Mouse (Mus musculus): ENCODE results near the gene Syngr1.

The Syngr1 gene

GRCm38 (mm10) chr15:80145397-80145796 lies 54.3 kb downstream of the Syngr1 start:
- DNase-seq (ENCODE audit: low spot score in 2 of 2): no peak

DNA sequence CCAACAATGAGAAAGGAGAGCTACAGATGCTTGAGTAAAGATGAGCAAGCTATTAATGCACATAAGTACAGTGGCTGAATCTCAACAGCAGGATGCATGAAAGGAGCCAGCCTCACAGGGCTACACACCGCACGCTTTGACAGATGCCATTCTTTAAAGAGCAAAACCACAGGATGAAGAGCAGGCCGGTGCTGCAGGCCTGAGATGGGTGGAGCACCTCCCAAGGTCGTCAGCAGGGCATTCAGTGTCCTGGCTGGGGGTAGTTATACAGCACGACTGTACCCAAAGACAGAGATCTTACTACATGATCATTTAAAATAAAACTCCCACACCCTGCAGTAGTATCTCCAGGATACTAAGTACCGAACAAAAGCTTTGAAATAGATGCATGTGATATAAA lies 55.0 kb downstream of the Syngr1 start:
- no peak for DNase-seq (ENCODE audit: low spot score in 2 of 2)

DNA sequence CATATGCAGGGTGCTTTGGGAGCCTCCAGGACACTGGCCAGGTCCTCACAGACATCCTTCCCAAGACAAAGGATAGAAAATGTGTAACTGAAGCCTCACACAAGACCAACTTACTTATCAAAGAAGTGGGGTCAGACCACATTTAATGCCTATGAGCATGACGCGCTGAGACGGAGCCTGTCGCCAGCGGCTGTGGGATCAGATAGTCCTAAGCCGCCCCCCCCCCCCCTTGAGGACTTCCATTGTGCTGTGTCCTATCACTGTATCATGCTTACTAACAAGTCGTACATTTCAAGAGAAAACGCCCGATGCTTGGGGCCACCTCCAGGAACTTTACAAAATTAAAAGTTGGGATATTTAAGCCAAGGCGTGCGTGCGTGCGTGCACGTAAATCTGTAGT lies 56.0 kb downstream of the Syngr1 start:
- DNase-seq (ENCODE audit: low spot score in 2 of 2): no peak

DNA sequence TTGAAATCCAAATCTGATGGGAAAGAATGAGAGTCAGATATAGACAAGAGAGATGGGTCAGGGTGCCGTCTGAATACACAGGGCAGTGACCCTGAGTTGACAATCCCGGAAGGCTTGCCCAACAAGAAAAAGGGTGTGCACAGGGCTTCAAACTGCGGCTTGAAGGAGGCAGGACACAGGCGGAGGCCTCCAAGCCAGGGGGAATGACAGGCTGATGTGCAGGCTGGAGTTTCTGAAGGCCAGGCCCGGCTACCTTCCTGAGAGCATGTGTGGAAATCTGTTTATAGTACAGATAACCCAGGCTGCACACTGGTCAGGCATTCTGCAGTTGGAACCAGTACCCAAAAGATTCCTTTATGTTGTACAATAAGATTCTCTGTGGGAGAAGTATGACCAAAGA lies 56.4 kb downstream of the Syngr1 start:
- DNase-seq (ENCODE audit: low spot score in 2 of 2): no peak

- DNase-seq (ENCODE audit: low spot score in 2 of 2): no peak
These were observed 57.4 kb downstream of the Syngr1 start for GRCm38 (mm10) chr15:80148565-80148964.

GRCm38 (mm10) chr15:80149517-80149916 lies 58.4 kb downstream of the Syngr1 start:
- no peak for DNase-seq (ENCODE audit: low spot score in 2 of 2)

- no peak for DNase-seq (ENCODE audit: low spot score in 2 of 2)
These were observed 61.5 kb downstream of the Syngr1 start for GRCm38 (mm10) chr15:80152663-80153062.

DNA sequence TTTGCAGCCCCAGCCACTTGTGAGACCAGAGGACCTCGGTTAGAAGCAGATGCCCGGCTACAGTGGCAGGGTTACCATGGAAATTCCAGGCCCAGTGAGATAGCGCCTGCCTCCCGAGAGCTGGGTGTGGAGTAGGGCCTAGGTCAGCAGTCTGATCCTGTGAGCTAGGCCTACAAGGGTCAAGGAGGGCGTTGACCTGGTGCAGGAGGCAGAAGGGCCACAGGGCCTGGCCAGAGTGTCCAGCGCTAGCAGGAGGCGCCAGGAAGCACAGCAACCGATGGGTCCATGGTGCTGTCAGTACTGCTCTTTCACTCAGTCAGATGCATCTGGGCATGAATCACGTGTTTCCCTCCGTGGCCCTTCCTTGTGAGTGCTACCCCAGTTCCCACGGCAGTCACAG lies 62.6 kb downstream of the Syngr1 start:
- no peak for DNase-seq (ENCODE audit: low spot score in 2 of 2)

DNA sequence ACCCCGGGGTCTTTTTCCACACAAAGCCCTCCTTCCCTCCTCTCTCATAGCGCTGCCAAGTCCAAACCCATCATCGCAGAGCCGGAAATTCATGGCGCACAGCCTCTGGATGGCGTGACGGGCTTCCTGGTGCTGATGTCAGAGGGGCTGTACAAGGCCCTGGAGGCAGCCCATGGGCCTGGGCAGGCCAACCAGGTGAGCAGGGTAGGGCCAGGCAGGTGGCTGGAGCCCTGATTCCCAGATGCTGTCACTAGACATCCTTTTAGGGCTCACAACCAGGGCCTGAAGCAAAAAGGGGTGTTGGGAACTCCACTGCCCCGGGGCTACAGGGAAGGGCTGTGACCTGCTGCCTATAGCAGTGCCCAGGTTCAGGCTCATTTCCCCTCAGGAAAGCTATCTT lies 64.6 kb downstream of the Syngr1 start:
- no peak for DNase-seq (ENCODE audit: low spot score in 2 of 2)

DNA sequence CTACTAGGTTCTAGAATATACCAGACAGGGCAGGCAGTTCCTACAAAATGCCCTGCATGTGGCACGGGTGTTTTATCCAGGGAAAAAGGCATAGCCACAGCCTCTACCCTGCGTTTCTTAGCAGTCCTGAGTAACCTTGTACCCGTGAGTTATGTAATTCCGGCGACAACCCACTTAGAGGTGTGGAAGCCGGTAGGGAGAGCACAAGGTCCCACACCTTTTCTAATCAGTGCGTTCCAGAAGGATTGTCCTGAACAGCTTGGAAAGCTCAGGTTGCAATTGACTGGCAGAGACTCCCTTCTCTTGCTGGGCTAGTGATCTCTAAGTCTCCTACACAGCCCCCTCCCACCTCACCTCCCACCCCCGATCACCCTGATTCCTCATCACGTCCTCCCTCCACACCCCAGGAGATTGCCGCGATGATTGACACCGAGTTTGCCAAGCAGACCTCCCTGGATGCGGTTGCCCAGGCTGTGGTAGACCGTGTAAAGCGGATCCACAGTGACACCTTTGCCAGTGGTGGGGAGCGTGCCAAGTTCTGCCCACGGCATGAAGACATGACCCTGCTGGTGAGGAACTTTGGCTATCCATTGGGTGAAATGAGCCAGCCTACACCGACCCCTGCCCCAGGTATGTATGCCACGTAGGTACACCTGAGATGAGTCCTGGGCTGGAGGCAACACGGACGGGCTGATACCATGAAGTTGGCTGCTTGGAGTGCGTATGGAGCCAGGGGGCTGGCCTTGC lies 66.2 kb downstream of the Syngr1 start:
- DNase-seq (ENCODE audit: low spot score in 2 of 2): no peak

DNA sequence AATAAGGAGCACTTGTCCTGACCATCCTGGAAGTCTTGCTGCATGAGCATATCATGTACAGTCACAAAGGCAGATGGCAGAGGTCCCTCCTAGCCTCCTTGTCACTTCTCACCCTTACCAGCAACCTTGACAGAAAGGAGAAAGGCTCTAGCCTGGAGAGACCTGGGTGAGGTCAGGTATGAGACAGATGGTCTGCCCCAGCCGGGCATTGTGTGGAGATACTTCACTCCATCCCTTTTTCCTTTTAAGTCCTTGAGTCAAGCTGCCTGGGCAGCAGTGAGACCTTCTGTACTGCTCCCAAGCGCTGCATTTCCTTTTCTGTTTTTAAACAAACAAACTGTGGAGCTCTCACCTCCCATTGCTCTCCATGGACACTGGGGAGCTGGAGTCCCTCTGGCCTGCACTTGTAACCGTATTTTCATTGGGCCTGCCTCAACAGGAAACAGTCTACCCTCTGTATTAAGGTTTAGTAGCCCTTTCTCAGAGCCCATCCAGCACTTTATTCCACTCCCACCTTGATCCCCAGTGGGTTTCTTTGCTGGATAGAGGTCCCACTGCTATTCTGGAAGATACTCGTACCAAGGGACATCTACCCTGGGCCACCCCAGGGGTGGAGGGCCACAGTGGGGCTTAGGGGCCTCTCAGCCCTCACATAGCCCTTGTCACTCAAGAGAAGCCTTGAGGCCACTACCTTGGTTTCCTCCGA lies 67.0 kb downstream of the Syngr1 start:
- DNase-seq (ENCODE audit: low spot score in 2 of 2): no peak

GRCm38 (mm10) chr15:80158707-80159090 lies 67.6 kb downstream of the Syngr1 start:
- no peak for DNase-seq (ENCODE audit: low spot score in 2 of 2)

GRCm38 (mm10) chr15:80159286-80159901 lies 68.3 kb downstream of the Syngr1 start:
- no peak for DNase-seq (ENCODE audit: low spot score in 2 of 2)

- no peak for DNase-seq (ENCODE audit: low spot score in 2 of 2)
These were observed 69.1 kb downstream of the Syngr1 start for GRCm38 (mm10) chr15:80160223-80160622.

GRCm38 (mm10) chr15:80160726-80161125 lies 69.6 kb downstream of the Syngr1 start:
- DNase-seq (ENCODE audit: low spot score in 2 of 2): no peak

GRCm38 (mm10) chr15:80161199-80161598 lies 70.1 kb downstream of the Syngr1 start:
- DNase-seq (ENCODE audit: low spot score in 2 of 2): no peak

DNA sequence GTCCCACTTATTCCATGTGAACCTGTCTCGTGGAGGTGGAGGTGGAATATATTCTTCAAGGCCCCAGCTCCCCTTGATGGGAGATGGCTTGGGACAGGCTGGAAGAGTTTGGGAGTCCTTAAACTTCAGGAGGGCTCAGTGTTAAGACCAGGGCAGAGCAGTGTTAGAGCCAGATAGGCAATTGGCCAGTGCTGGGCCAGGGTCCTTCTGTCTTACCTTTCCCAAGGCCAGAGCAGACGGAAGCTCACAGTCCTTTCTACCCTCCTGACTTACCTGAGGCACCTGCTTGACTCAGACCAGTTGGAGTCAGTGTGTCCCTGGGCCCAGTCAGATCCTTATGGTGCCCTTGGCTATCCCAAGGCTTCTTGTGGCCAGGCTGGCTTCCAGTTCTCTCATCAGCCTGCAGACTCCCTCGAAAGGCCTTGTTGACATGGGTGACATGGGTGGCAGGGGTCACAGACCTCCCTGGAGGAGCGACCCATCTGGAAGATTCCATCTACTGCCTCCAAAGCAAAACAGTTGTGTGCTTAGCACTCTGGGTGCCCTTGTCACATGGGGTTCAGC lies 71.3 kb downstream of the Syngr1 start:
- no peak for DNase-seq (ENCODE audit: low spot score in 2 of 2)

DNA sequence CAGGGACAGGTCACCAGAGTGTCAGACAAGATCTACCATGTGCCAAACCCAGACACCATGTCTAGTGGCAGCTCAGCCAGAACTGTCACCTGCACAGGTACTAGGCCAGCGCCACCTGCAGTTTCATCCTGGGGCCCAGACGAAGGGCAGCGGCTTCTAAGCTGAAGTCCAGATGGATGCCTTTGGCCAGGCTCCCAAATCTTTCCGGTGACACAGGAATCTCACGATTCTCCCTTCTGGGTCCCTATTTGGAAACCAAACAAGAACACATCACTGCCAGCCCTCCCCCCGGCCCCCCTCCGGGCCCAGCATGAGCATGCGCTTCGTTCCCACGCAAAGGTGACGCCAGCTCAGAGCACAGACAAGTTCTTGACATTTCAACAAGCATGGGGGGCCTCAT lies 72.1 kb downstream of the Syngr1 start:
- DNase-seq (ENCODE audit: low spot score in 2 of 2): peak; percentile 44 to 58

DNA sequence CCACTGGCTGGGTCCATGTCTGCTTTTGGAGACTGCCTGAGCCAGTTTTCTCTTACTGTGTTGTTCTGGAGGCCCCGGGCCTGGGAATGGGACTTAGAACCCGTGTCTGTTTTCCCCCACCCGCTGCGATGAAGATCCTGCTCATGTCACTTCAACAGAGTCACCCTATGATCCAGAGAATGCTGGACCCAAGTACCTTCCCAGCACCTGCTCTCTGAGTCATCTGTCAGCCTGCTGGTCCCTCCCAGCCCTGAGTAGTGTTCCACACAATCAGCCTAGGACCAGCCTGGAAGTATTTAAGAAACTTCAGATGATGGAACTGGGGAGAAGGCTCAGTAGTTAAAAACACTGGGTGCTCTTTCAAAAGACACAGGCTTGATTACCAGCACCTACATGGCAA lies 72.6 kb downstream of the Syngr1 start:
- no peak for DNase-seq (ENCODE audit: low spot score in 2 of 2)

DNA sequence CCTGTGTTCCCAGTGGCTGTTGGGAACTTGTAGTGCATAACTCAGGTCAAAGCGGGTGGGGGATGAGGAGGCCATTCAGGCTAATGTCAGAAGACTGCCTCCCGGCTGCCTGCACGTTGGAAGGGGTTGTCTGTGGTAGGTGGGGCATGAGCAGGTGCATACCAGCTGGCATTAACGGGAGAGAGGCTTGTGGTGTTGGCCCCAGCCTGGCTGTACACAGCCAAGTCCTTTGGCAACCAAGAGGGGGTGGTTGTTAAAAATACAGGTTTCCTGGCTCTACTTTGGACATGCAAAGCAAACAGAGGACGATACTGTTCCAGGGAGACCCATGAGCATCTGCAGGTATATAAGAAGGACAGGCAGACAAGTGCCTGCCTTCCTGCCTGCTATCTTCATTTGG lies 74.3 kb downstream of the Syngr1 start:
- no peak for DNase-seq (ENCODE audit: low spot score in 2 of 2)

Data from frontal cortex, postnatal 10 days (tissue).